ENCODE assay signal across 25 mouse cellular contexts in the genomic region with DNA sequence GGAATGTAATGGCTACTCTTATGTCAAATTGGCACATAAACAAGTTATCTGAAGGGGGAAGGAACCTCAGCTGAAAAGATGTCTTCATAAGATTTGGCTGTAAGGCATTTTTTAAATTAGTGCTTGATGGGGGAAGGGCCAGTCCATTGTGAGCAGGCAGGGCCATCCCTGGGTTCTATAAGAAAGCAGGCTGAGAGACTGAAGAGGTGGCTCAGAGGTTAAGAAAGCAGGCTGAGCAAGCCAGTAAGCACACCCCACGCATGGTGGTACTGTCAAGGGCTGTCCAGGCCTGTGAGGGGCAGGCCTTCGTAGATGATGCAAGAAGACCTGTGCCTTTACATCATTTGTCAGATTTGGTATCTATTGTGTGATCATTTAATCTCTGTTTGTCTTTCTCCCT.
DNase-seq lines count a peak whose midpoint lies in the region; ATAC-seq lines count a peak whose summit lies in the region.
"Had no signal": no experiment of that assay in that cellular context is flagged by ENCODE, and none has a peak within 500 bp of the region (broad histone marks: within the 10 kb centered on the region; RNA-seq: fewer than 3 reads in every experiment).

No protein-coding gene starts in this region.

- ATAC-seq in limb, embryonic 11.5 days (ENCODE audit: insufficient number of reproducible peaks, low FRiP score, low TSS enrichment, low read depth): no peak
- ATAC-seq in midbrain, embryonic 14.5 days (ENCODE audit: low FRiP score, low TSS enrichment): no peak
- ATAC-seq: CD4-positive, CD25-positive, alpha-beta regulatory T cell, adult 4 months; forebrain, embryonic 14.5 days; forebrain, postnatal 0 days; hindbrain, embryonic 16.5 days; Patski had no signal

- H3K36me3 ChIP-seq in limb, embryonic 11.5 days (ENCODE audit: control insufficient read depth, insufficient read depth, low read length): no peaks in the 10 kb centered on the region
- H3K36me3 ChIP-seq in limb, embryonic 10.5 days: no peaks in the 10 kb centered on the region
- no peaks in the 10 kb centered on the region for H3K36me3 ChIP-seq in midbrain, embryonic 14.5 days (ENCODE audit: control insufficient read depth, insufficient read depth, low read length)
- H3K36me3 ChIP-seq: embryonic facial prominence, embryonic 12.5 days; embryonic facial prominence, embryonic 15.5 days; hindbrain, embryonic 10.5 days; hindbrain, embryonic 13.5 days had no signal

- peak; percentile 17 for DNase-seq in limb, embryonic 11.5 days (ENCODE audit: low spot score)
- DNase-seq in limb, embryonic 10.5 days (ENCODE audit: low spot score): no peak
- DNase-seq in MN1 (ENCODE audit: low spot score): peak; percentile 7
- peak; percentile 18 for DNase-seq in NIH3T3 (ENCODE audit: low read depth)
- DNase-seq in left cerebral cortex, postnatal 10 days (ENCODE audit: extremely low spot score in 1 of 2, low spot score in 2 of 2): no peak
- no peak for DNase-seq in midbrain, embryonic 14.5 days
- DNase-seq: adrenal gland, postnatal 10 days; adrenal gland, postnatal 36 days; cerebellum, adult 18-20 months; cerebellum, adult 9-10 months; cerebellum, postnatal 14 days; forebrain, postnatal 0 days; gastrocnemius, adult 2 months; gastrocnemius, postnatal 14 days; heart, adult 18-20 months; heart, postnatal 36 days had no signal

- H3K4me3 ChIP-seq in limb, embryonic 11.5 days (ENCODE audit: low read depth, low read length): no peak overlapping the region
- no peak overlapping the region for H3K4me3 ChIP-seq in limb, embryonic 10.5 days
- no peak overlapping the region for H3K4me3 ChIP-seq in midbrain, embryonic 14.5 days (replicated peaks; ENCODE audit: low read depth, low read length)
- H3K4me3 ChIP-seq: embryonic facial prominence, embryonic 12.5 days; embryonic facial prominence, embryonic 15.5 days; gastrocnemius, adult 2 months; hindbrain, embryonic 10.5 days; hindbrain, embryonic 13.5 days had no signal

- no peaks in the 10 kb centered on the region for H3K9me3 ChIP-seq in limb, embryonic 11.5 days (ENCODE audit: control insufficient read depth, low read length)
- no peaks in the 10 kb centered on the region for H3K9me3 ChIP-seq in limb, embryonic 10.5 days (replicated peaks)
- no peaks in the 10 kb centered on the region for H3K9me3 ChIP-seq in midbrain, embryonic 14.5 days (ENCODE audit: control insufficient read depth, low read length)
- H3K9me3 ChIP-seq: embryonic facial prominence, embryonic 12.5 days; embryonic facial prominence, embryonic 15.5 days; hindbrain, embryonic 10.5 days; hindbrain, embryonic 13.5 days had no signal

- H3K27ac ChIP-seq in limb, embryonic 11.5 days (replicated peaks; ENCODE audit: low read depth, low read length): no peak overlapping the region
- no peak overlapping the region for H3K27ac ChIP-seq in limb, embryonic 10.5 days
- H3K27ac ChIP-seq in midbrain, embryonic 14.5 days (replicated peaks; ENCODE audit: low read depth, low read length): no peak overlapping the region
- H3K27ac ChIP-seq: embryonic facial prominence, embryonic 12.5 days; embryonic facial prominence, embryonic 15.5 days; gastrocnemius, adult 2 months; hindbrain, embryonic 10.5 days; hindbrain, embryonic 13.5 days had no signal

- H3K4me2 ChIP-seq in limb, embryonic 11.5 days (ENCODE audit: low read depth, severe bottlenecking): no peak overlapping the region
- no peak overlapping the region for H3K4me2 ChIP-seq in midbrain, embryonic 14.5 days (ENCODE audit: low read length)
- H3K4me2 ChIP-seq: embryonic facial prominence, embryonic 12.5 days; embryonic facial prominence, embryonic 15.5 days; heart, embryonic 11.5 days; hindbrain, embryonic 13.5 days had no signal

- no peak overlapping the region for H3K9ac ChIP-seq in limb, embryonic 11.5 days (ENCODE audit: low read length)
- H3K9ac ChIP-seq in midbrain, embryonic 14.5 days (replicated peaks; ENCODE audit: low read length): no peak overlapping the region
- H3K9ac ChIP-seq: embryonic facial prominence, embryonic 12.5 days; embryonic facial prominence, embryonic 15.5 days; forebrain, postnatal 0 days; hindbrain, embryonic 13.5 days had no signal

- H3K4me1 ChIP-seq in limb, embryonic 11.5 days (ENCODE audit: control insufficient read depth, insufficient read depth, low read length): no peaks in the 10 kb centered on the region
- H3K4me1 ChIP-seq in limb, embryonic 10.5 days: no peaks in the 10 kb centered on the region
- no peaks in the 10 kb centered on the region for H3K4me1 ChIP-seq in midbrain, embryonic 14.5 days (ENCODE audit: control insufficient read depth, insufficient read depth, low read length)
- H3K4me1 ChIP-seq: embryonic facial prominence, embryonic 12.5 days; embryonic facial prominence, embryonic 15.5 days; hindbrain, embryonic 10.5 days; hindbrain, embryonic 13.5 days had no signal

- intact Hi-C loops in left cerebral cortex, postnatal 10 days (cut with DNase I): no loop called here

- WGBS in limb, embryonic 11.5 days: 73% methylated on average over 2 of the region's 2 CpGs
- WGBS in limb, embryonic 10.5 days: 95% methylated on average over 2 of the region's 2 CpGs
- WGBS in midbrain, embryonic 14.5 days: 74% methylated on average over 2 of the region's 2 CpGs

- H3K27me3 ChIP-seq in limb, embryonic 11.5 days (ENCODE audit: control insufficient read depth, insufficient read depth, low read length): no peaks in the 10 kb centered on the region
- H3K27me3 ChIP-seq in limb, embryonic 10.5 days (ENCODE audit: low read depth, poor library complexity, severe bottlenecking): no peaks in the 10 kb centered on the region
- H3K27me3 ChIP-seq in midbrain, embryonic 14.5 days (ENCODE audit: control insufficient read depth, insufficient read depth, low read length): no peaks in the 10 kb centered on the region
- H3K27me3 ChIP-seq: embryonic facial prominence, embryonic 12.5 days; embryonic facial prominence, embryonic 15.5 days; hindbrain, embryonic 13.5 days; Patski had no signal

Comparison
In these comparisons a context has a peak if more than half of its experiments do, and no peak if none do; other contexts are left out.
1. DNase-seq: peak in limb, embryonic 11.5 days (single experiment), MN1 (single experiment) and NIH3T3 (single experiment); none in limb, embryonic 10.5 days (single experiment), left cerebral cortex, postnatal 10 days (0 of 2) and midbrain, embryonic 14.5 days (single experiment).